Mouse (Mus musculus) granulocyte monocyte progenitor cell, adult 5-6 weeks (primary cell): ENCODE measurements at regions not wholly inside any gene's neighbourhood (a gene's known extent, or its start where the extent isn't known, plus 50 kb on each side); places are given as distances from the start of the nearest gene placed in this dataset.
"Not testable (repeated sequence)": the region's sequence is repeated elsewhere in the genome, so short reads cannot be mapped to it uniquely, and the experiment has no call there.

Experiments
- ATAC-seq: replicated peaks from 2 replicates; pipeline ENCODE4 v1.8.0; 2016; ENCODE audit warnings: mild to moderate bottlenecking, moderate TSS enrichment, inconsistent platforms; ENCODE audit not compliant: poor library complexity, severe bottlenecking

DNA sequence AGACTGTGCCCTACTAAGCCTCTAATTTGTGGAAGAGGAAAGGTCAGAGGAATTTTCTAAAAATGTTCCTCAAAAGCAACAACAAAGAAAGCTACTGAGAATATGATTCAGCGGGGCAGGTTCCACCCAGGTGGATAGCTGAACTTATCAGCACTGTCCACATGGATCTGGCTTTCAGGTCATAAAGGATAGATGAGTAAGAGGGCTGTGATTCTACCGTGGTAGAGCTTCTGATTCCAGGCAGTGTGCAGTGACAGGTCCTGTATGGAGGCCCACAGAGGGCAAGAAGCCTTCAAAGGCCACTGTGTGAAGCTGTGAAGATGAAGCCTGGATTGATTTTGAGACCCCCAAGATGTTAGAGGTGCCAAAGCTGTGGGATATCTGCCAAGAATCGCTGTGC lies 51.8 kb downstream of the Teddm3 start:
- not testable (repeated sequence) for ATAC-seq

DNA sequence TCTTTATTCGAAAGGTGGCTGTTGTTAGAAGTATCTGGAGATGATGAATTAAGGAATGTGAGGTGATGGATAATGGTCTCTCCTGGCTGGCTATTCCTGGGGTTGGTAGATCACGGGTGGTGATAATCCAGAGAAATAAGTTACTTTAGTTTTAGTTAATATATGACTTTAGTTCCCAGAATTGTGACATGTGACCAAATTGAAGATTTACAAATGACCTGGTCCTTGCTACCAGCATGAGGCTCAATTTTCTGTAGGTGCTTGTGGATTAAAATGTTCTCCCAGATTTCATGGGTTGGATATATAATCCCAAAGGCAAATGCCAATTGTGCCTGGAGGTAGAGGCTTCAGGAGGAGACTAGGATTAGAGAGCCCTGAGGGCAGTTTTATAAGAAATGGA lies 53.7 kb downstream of the Teddm3 start:
- not testable (repeated sequence) for ATAC-seq

DNA sequence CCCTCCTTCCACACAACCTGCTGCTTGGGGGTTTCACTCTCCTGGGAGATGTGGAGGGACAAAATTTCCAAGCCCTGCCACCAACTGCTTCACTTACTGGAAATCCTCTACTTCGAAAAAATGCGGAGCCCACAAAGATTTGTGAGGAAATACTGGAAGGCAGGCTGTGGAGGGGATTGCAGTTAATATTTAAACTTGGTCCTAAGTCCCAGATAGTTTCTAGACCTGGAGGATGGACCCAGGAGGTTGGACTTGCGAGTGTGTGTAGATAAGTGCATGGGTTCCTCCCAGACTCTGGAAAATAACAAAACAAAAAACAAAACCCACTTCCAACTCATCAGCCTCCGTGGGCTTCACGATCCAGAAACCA lies 79.0 kb downstream of the Teddm3 start:
- ATAC-seq = no peak

GRCm38 (mm10) chr16:21074082-21074778 lies 79.6 kb downstream of the Teddm3 start:
- peak; percentile 89 for ATAC-seq

- no peak for ATAC-seq
Observed at GRCm38 (mm10) chr16:21060211-21060610, 93.6 kb downstream of the Teddm3 start.

GRCm38 (mm10) chr16:21054772-21055171 lies 99.0 kb downstream of the Teddm3 start:
- no peak for ATAC-seq

DNA sequence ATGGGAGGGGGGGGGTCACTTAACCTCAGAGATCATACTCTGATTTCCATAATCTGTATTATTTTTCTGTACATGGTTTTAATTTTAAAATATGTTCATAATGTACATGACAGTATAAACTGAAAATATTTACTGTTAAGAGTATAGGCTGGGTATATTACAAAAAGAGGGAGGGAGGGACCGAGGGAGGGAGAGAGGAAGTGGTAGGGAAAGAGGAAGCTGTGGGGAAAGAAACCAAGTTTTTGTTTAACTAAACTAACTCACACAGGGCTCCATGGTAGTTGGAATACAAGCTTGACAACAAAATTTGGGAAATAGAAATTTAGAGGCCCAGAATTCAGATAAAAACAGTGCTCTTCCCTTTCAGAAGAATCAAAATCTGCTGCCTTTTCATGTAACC lies 131.7 kb downstream of the Teddm3 start:
- ATAC-seq = peak; percentile 71

GRCm38 (mm10) chr16:21004871-21005270 lies 148.9 kb downstream of the Teddm3 start:
- ATAC-seq = no peak

DNA sequence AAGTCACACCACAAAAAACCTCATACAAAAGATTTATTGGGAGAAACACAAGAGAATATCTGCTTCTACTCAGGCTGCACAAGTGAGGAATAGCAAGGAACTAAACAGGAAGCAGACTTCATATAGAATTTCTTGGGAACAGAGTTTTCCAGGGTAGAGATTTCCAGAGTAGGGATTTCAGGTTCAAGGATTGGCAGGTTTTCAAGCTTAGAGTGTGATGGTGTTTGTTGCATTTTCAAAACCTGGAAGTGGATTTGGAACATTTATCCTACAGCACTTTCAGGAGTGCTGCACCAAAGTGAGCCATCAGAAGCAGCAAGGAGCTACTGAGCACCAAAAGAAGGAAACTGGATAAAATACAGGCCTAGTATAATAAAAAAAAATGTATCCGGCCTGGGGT lies 152.7 kb downstream of the Teddm3 start:
- no peak for ATAC-seq

DNA sequence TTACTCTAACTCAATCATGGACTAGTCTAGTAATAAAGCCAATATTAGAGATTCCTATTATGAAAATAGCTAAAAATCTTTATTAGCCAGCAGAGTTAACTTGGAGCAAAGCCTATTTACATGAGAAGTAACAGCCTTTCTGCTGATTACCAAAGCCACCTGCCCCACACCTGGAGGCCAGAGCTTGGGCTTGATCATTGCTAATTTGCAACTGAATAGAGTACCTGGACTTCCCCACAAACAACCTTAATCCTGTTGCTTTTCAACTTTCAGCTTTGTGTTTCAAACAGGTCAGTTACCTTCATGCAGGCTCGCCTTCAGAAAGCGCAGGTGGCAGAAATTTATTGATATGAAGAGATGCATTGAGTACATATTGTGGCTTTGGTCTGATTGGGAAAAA lies 163.3 kb downstream of the Teddm3 start:
- ATAC-seq = no peak

DNA sequence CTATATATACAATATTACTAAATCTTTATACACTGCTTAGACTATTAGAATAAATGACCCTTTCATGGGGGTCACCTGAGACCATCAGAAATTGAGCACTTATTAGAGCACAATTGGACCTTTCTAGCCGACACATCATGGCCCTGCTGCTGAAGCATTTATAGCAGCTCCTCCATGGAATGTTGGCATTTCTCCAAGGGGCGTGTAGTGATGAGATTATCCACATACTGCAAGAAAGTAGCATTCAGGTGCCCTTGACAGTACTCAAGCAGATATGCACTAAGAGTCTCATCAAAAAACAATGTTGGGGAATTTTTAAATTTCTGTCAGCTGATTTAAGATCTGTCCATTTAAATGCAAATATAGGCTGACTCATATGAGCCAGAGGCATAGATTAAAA lies 178.4 kb downstream of the Teddm3 start:
- no peak for ATAC-seq

DNA sequence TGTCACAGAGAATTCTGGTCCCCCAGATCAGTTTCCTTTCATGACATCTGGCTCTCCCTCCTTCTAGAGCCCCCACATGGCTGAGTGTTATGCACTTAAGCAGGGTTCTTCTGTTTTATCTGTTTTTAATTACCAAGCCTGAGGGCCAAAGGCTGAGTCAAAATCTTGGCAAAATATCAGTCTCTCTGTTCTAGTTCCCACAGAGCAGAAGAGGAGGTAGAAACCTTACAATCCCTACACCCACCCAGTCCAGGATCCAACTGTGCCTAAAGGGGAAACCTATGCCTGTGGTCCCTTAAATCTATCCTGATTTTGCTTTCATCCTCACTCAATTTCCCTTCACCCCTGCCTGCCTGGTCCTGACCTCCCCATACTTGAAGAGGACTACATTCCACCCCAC lies 181.4 kb downstream of the Teddm3 start:
- ATAC-seq = no peak

DNA sequence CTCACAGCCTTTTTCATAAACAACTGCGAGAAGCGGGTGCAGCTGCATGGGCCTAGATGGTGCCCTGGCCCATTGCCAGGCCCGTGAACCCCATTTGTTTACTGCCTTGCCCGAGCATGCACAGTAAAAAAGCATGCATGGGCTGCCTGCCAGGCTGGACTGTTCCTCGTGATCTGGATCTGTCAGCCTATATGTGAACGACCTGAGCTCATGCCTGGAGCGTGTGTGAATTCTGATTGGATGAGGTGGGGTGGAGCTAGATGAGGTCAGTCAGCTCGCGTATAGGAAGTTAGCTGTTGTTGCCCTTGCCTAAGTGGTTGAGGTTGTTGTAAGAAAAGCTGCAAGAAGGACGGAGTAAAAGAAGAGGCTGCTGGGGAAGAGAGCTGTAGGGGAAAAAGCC lies 194.9 kb downstream of the Teddm3 start:
- ATAC-seq = no peak

DNA sequence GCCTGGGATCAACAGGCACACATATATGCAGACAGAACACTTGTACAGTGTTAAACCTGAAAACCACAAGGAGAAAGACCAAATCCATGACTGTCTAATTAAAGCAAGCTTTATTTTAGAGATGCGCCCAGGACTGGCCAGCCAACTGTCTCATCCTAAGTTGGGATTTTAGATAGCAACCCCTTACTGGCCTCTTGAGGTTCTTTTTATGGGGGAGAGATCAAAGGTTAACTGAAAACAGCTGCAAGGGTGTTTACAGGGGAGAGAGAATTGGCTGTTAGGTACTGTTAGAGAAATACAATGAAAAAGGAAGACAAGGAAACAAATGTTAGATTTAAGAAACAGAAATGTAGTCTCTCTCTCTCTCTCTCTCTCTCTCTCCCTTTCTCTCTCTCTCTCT lies 202.4 kb upstream of the Thpo start:
- no peak for ATAC-seq

- not testable (repeated sequence) for ATAC-seq
Observed at GRCm38 (mm10) chr16:20934846-20935245, 200.5 kb upstream of the Thpo start.

GRCm38 (mm10) chr16:20930003-20930402 lies 195.7 kb upstream of the Thpo start:
- ATAC-seq = peak; percentile 40; the same call in 1 of the 2 replicates

GRCm38 (mm10) chr16:20925776-20926175 lies 191.5 kb upstream of the Thpo start:
- ATAC-seq = 0 out of 2 replicates have a peak, but pooled peaks have one; percentile 20

DNA sequence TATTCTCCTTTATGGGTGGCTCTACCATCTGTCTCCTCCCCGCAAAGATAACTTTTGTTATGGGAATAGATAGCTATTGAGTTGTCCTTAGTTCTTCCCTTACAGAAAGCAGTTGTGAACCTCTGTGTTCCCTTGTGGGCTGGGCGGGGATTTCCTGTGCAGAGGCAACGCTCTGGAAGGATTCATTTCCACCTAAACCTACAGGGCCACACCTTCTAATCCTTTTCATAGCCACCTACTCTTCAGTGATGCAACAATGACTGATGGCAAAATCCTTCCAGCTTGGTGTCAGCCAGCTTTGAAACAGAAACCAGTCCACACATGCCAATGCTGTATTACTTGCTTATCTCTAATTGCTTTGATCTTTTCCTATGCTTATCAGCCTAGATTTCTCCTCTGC lies 176.6 kb upstream of the Thpo start:
- not testable (repeated sequence) for ATAC-seq

GRCm38 (mm10) chr16:20908467-20909351 lies 174.4 kb upstream of the Thpo start:
- ATAC-seq = peak; percentile 94

- ATAC-seq = no peak
Observed at GRCm38 (mm10) chr16:20895734-20896133, 161.4 kb upstream of the Thpo start.

GRCm38 (mm10) chr16:20871726-20872125 lies 137.4 kb upstream of the Thpo start:
- no peak for ATAC-seq

DNA sequence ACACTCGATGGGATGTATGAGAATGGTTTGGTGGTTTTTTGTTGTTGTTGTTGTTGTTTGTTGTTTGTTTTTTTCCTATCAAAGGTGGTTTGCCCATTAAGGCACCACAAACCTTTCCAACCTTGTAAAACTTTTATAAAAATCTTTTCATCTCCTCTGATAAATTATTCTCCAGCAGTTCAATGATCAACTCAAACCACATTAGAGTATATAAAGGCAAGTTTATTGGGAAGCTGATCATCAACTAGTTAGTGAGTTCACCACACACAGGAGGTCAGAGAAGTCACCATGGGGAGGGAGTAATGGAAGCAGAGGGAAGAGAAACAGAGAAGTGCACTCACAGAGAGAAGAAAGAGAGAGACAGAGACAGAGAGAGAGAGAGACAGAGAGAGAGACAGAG lies 132.5 kb upstream of the Thpo start:
- no peak for ATAC-seq
